Mouse (Mus musculus) ES-Bruce4 (cell line): ENCODE data around the gene Nubp1.

Experiments
- CTCF ChIP-seq: IDR thresholded peaks from one replicate; pipeline ENCODE4 v1.8.1; 2011; ENCODE audit warnings: low read depth, low read length
- EP300 ChIP-seq: IDR thresholded peaks from 2 replicates; pipeline ENCODE4 v1.6.1; 2011; ENCODE audit warnings: low read depth, low read length; ENCODE audit not compliant: insufficient read depth
- POLR2A ChIP-seq: IDR thresholded peaks from one replicate; pipeline ENCODE4 v1.8.1; 2011; ENCODE audit warnings: low read length; ENCODE audit not compliant: insufficient read depth

DNA sequence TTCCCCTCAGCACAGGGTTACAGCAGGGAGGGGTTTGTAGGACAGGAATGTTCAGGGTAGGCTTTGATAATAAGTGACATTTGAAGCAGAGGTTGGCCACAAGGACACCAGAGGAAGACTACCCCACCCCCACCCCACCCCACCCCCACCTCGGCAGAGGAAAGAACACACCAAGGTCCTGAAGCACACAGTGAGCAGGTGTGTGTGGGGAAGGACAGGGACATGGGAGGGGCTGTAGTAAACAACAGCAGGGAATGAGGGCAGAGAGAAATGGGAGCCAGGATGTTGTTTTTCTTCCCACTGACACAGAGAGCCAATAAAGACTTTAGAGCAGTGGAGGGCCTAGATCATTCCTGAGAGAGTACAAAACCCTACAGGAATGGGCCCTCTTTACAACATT lies 34.5 kb upstream of the Nubp1 start:
- TF ChIP-seq CTCF: no peak
- no peak for TF ChIP-seq POLR2A
- no peak for TF ChIP-seq EP300
